Mouse (Mus musculus): Measurements from ENCODE around the gene Plin4. TPM values are rescaled to one million over a fixed set of nuclear protein-coding genes. Genes with fewer than 3 reads are reported as not detected.

Gene Plin4
- 0.09 and 0.10 TPM in 2 replicates for polyA plus RNA-seq (2012; rRNA removed)

DNA sequence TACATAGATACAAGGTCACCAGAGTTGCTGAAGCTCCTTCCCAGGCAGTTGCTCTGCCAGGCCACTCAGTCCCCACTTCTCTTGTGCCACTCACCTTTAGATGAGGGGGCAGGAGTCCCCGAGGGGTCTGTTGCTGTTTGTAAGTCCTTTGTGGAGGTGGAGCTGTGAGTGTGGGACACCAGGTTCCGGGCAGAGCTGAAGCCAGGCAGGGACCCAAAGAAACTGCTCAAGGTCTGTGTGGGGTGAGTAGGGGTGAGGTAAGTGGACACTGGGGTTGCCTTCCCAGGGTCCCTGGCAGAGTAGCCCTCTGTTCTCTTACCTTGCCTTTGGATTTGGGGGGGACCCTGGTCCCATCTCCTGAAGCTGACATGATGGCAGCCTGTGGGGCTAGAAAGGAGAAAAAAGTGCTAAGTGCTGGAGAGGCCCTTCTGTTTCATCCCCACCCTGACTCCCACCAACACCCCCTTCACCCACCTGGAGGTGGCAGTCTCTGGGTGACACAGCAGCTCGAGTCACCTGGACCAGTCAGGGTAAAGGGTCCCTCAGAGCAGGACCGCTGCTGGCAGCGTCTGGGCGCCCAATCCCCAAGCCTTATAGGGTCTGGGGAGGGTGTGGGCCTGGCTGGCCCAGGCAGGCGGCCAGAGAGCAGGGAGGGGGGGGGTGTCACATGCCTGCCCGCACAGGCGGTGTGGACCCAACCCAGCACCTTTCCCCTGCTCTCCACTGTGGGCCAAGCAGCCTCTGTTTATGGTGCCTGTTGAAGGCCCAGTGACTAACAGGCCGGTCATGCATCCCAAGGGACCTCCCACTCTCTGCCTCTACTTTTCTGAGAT is at the start of gene Plin4:
TSS of gene Plin4 (minus strand) at position 585 of the 833 bp plus-strand sequence.

GRCm38 (mm10) chr17:56139858-56140595 is 30.4 kb upstream of the Plin4 start, which contains the start of gene Sema6b:
TSS of gene Sema6b (minus strand) at chr17:56140343.

DNA sequence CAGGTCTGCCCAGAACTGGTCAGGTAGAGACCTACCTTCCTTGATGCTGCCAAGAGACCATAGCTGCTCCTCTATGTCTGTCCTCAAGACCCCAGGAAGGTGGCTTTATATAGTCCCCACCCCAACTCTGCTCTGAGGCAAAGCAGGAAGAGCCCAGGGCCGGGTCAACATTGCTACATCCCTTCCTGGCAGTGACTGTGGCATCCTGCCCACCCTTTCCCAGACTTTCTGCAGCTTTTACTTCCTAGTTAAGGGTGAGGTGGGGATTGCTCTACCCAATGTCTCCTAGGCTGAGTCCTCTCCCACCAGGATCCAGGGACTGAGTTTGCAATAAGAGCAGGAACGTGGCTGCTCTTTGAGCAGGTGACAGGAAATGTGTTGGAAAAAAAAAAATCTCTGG is 12.2 kb upstream of the Plin4 start, which contains the start of gene Lrg1:
TSS of gene Lrg1 (minus strand) at position 176 of the 400 bp plus-strand sequence.

DNA sequence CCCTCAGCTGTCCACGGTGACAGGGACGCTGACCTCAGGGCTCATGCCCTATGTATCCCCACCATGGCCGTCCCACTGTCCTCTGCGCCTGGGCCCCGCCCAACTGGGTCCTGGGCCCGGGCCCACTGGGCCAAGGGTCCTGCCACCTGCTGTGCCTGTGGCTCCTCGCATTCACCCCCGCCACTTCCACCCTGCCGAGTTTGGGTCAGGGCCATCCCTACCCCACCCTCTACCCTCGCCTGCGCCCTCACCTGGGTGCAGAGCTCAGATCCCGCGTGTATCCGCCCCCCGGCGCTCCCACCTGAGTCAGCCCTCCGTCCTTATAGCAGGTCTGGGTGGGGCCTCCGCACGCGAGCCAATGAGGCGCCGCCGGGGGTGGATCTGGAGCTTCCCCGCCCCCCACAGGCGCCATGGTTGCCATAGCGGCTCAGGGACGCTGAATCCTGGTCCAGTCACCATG is 7.7 kb upstream of the Plin4 start, which contains the start of gene Plin5:
TSS of gene Plin5 (minus strand) at position 346 of the 460 bp plus-strand sequence.

DNA sequence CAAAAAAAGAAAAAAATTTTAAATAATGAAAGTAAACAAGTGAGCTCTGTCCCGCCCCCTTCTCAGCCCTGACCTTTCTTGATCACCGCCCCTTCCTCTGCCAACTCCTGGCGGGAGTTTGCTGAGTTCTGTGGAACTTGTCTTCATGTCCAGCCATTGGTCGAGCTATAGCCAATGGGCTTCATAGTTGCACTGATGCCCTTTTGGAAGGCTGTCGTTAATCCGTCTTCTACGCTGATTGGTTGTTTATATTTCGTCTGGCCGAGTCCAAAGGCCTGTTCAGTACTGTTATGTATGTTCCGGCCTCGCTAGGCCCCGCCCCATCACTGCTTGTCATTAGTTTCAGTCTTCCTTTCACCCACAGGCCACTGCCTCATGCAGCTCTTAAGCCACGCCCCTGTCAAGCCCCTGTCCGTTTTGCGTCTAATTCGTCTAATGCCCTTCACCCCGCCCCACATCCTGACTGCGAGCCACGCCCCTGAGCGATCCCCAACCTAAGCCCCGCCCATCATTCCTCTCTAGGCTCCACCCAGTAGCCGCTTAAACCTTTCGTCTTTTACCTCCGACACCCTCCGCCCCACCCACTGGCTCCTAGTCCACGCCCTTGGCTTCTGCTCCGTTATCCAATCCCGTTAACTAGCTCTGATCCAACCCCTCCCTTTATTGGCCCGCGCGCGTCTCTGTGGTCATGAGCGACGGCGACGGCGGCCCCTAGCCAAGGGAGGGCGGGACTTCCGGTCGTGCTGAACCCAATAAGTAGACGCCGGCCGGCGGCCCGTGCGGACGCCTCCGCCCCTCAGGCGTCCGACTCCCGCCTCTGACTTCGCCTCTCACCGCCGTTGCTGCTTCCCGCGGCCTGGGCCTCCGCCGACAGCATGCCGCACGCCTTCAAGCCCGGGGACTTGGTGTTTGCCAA is 30.5 kb downstream of the Plin4 start, which contains the start of gene Hdgfl2:
TSS of gene Hdgfl2 (plus strand) at position 755 of the 916 bp plus-strand sequence.

DNA sequence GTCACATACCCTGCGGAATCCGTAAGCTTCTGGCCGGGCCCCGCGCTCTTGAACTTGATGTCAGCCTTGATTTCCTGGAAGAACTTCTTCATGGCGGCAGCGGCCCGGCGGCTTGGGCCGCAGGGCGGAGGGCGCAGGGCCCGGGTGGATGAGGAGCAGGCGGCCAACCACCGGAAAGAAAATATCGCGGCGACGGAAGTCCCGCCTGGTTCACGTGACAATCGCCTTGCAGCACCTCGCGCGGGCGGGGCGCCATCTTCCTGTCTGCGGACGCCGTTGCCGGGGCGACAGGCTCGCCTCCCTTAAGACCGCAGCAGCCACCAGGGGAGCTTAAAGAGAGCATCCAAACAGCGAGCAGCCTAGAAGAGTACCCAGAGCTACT is 34.8 kb downstream of the Plin4 start, which contains the start of gene Ubxn6:
TSS of gene Ubxn6 (minus strand) at position 202 of the 382 bp plus-strand sequence.

Other genes with a start within 250 kb of the Plin4 start
- 4.7 and 5.3 TPM in 2 replicates for gene Zfp119a, start 230.9 kb downstream of the Plin4 start, polyA plus RNA-seq (2012; rRNA removed)
- 8.4 and 9.3 TPM in 2 replicates for gene Zfp959, start 217.7 kb downstream of the Plin4 start, polyA plus RNA-seq (2012; rRNA removed)
- 3.6 and 3.7 TPM in 2 replicates for gene Zfp119b, start 160.3 kb downstream of the Plin4 start, polyA plus RNA-seq (2012; rRNA removed)
- 4.5 TPM in 2 replicates for gene Ebi3, start 157.2 kb downstream of the Plin4 start, polyA plus RNA-seq (2012; rRNA removed)
- gene Yju2, start 150.7 kb downstream of the Plin4 start, polyA plus RNA-seq (2012; rRNA removed): 16.5 and 19.7 TPM in 2 replicates
- 194 and 215 TPM in 2 replicates for gene Shd, start 139.3 kb downstream of the Plin4 start, polyA plus RNA-seq (2012; rRNA removed)
- 118 and 121 TPM in 2 replicates for gene Fsd1, start 123.3 kb downstream of the Plin4 start, polyA plus RNA-seq (2012; rRNA removed)
- gene Stap2, start 104.2 kb downstream of the Plin4 start, polyA plus RNA-seq (2012; rRNA removed): 6.4 and 7.7 TPM in 2 replicates
- gene Mpnd, start 104.1 kb downstream of the Plin4 start, polyA plus RNA-seq (2012; rRNA removed): 210 and 233 TPM in 2 replicates
- gene Sh3gl1, start 73.2 kb downstream of the Plin4 start, polyA plus RNA-seq (2012; rRNA removed): 97.4 and 102 TPM in 2 replicates
- gene Chaf1a, start 69.4 kb downstream of the Plin4 start, polyA plus RNA-seq (2012; rRNA removed): 13.1 and 15.1 TPM in 2 replicates
- gene Ubxn6, start 34.8 kb downstream of the Plin4 start, polyA plus RNA-seq (2012; rRNA removed): 92.1 and 99.5 TPM in 2 replicates
- gene Hdgfl2, start 30.2 kb downstream of the Plin4 start, polyA plus RNA-seq (2012; rRNA removed): 142 and 163 TPM in 2 replicates
- 0.32 and 0.51 TPM in 2 replicates for gene Plin5, start 7.8 kb upstream of the Plin4 start, polyA plus RNA-seq (2012; rRNA removed)
- 0.05 and 0.20 TPM in 2 replicates for gene Lrg1, start 12.2 kb upstream of the Plin4 start, polyA plus RNA-seq (2012; rRNA removed)
- gene Sema6b, start 30.5 kb upstream of the Plin4 start, polyA plus RNA-seq (2012; rRNA removed): 28.0 and 28.1 TPM in 2 replicates
- gene Tnfaip8l1, start 52.7 kb upstream of the Plin4 start, polyA plus RNA-seq (2012; rRNA removed): 7.1 and 8.0 TPM in 2 replicates
- gene Mydgf, start 74.1 kb upstream of the Plin4 start, polyA plus RNA-seq (2012; rRNA removed): 46.5 and 54.4 TPM in 2 replicates
- 49.6 and 51.1 TPM in 2 replicates for gene Dpp9, start 109.1 kb upstream of the Plin4 start, polyA plus RNA-seq (2012; rRNA removed)
- 21.2 and 22.7 TPM in 2 replicates for gene Fem1a, start 147.0 kb upstream of the Plin4 start, polyA plus RNA-seq (2012; rRNA removed)
- gene Ticam1, start 167.0 kb upstream of the Plin4 start, polyA plus RNA-seq (2012; rRNA removed): 3.4 and 4.1 TPM in 2 replicates
- 8.4 and 12.6 TPM in 2 replicates for gene Plin3, start 183.1 kb upstream of the Plin4 start, polyA plus RNA-seq (2012; rRNA removed)
- not detected in 2 replicates for gene Arrdc5, start 190.5 kb upstream of the Plin4 start, polyA plus RNA-seq (2012; rRNA removed)
- gene Uhrf1, start 193.5 kb upstream of the Plin4 start, polyA plus RNA-seq (2012; rRNA removed): 51.9 and 57.4 TPM in 2 replicates
- gene Kdm4b, start 216.3 kb upstream of the Plin4 start, polyA plus RNA-seq (2012; rRNA removed): 60.9 and 62.1 TPM in 2 replicates